Mouse (Mus musculus): ENCODE results near the gene Eng.

DNA sequence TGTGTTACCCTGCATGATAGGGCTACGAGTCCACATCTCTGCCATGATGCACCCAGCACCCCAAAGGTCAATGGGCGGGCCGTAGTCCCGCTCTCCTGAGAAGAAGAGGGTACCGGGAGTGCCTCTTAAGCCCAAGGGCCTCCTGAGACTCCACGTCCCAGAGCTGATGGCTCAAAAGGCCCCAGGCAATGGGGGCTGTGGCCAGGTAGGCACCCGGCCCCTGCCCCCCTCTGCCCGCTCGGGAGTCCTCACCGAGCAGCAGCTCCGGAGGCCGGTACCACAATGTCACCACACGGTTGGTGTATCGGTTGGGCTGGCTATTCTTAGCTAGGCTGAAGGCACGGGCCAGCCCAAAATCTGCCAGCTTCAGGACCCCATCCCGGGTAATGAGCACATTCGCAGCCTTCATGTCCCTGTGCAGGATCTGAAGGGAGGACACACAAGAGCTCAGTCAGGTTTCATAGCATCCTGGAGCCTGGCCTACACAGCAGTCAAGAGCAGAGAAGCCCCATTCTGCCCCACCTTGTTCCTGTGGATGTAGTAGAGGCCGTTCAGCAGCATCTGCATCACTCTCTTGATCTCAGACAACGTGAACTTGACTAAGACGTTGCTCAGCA lies 63.2 kb downstream of the Eng start:
- TF ChIP-seq CTCF (conservative IDR thresholded peaks at IDR 0.05; ENCODE audit: insufficient read depth, insufficient read length, low read depth, low read length) (no peak), POLR2A (IDR thresholded peaks at IDR 0.05; ENCODE audit: low read depth, low read length) (no peak)

All from kidney, adult 2 months (tissue).